Comparison of ENCODE assay signal across 26 mouse cellular contexts in genomic region chr3:28453458-28453857, GRCm38 (mm10).
"Had no signal": no experiment of that assay in that cellular context is flagged by ENCODE, and none has a peak within 500 bp of the region (broad histone marks: within the 10 kb centered on the region; RNA-seq: fewer than 3 reads in every experiment).

No protein-coding gene starts in this region.

- H3K9me3 ChIP-seq: heart, embryonic 13.5 days; heart, embryonic 15.5 days; hindbrain, embryonic 13.5 days; hindbrain, embryonic 15.5 days; kidney, embryonic 15.5 days; limb, embryonic 13.5 days; limb, embryonic 15.5 days; liver, embryonic 12.5 days had no signal

- DNase-seq: gastrocnemius, postnatal 14 days; gastrocnemius, postnatal 36 days; heart, adult 2 months; heart, postnatal 14 days; heart, postnatal 36 days; kidney, adult 11 months; kidney, adult 2 months; kidney, adult 9 months; kidney, postnatal 14 days; kidney, postnatal 36 days; layer of hippocampus, adult 9-11 months; layer of hippocampus, postnatal 36 days; left cerebral cortex, postnatal 4 days had no signal

- H3K27me3 ChIP-seq: heart, embryonic 13.5 days; heart, embryonic 15.5 days; hindbrain, embryonic 13.5 days; hindbrain, embryonic 15.5 days; kidney, embryonic 15.5 days; limb, embryonic 13.5 days; limb, embryonic 15.5 days; liver, embryonic 12.5 days had no signal

- H3K36me3 ChIP-seq: heart, embryonic 13.5 days; heart, embryonic 15.5 days; hindbrain, embryonic 13.5 days; hindbrain, embryonic 15.5 days; kidney, embryonic 15.5 days; limb, embryonic 13.5 days; limb, embryonic 15.5 days; liver, embryonic 12.5 days had no signal

- H3K9ac ChIP-seq: heart, embryonic 13.5 days; heart, embryonic 15.5 days; hindbrain, embryonic 13.5 days; hindbrain, embryonic 15.5 days; kidney, embryonic 15.5 days; limb, embryonic 13.5 days; limb, embryonic 15.5 days; liver, embryonic 12.5 days; liver, embryonic 14.5 days had no signal

- H3K4me2 ChIP-seq: heart, embryonic 11.5 days; heart, embryonic 13.5 days; heart, embryonic 15.5 days; hindbrain, embryonic 13.5 days; hindbrain, embryonic 15.5 days; kidney, embryonic 15.5 days; limb, embryonic 13.5 days; limb, embryonic 15.5 days; liver, embryonic 12.5 days had no signal

- H3K4me1 ChIP-seq: heart, embryonic 13.5 days; heart, embryonic 15.5 days; hindbrain, embryonic 13.5 days; hindbrain, embryonic 15.5 days; kidney, embryonic 15.5 days; limb, embryonic 13.5 days; limb, embryonic 15.5 days; liver, embryonic 12.5 days had no signal

- H3K4me3 ChIP-seq: heart, adult 2 months; heart, embryonic 13.5 days; heart, embryonic 15.5 days; hindbrain, embryonic 13.5 days; hindbrain, embryonic 15.5 days; kidney, embryonic 15.5 days; limb, embryonic 13.5 days; limb, embryonic 15.5 days; liver, embryonic 12.5 days had no signal

- H3K27ac ChIP-seq: heart, adult 2 months; heart, embryonic 13.5 days; heart, embryonic 15.5 days; hindbrain, embryonic 13.5 days; hindbrain, embryonic 15.5 days; hindbrain, postnatal 0 days; kidney, embryonic 15.5 days; kidney, postnatal 0 days; limb, embryonic 13.5 days; limb, embryonic 15.5 days; liver, embryonic 12.5 days; liver, embryonic 14.5 days had no signal

- ATAC-seq: hindbrain, postnatal 0 days; intestine, embryonic 16.5 days; liver, embryonic 12.5 days had no signal
